11 mouse cellular contexts compared by ENCODE assay signal in genomic region chr7:97418717-97419116, GRCm38 (mm10). TPM values are rescaled to one million over a fixed set of nuclear protein-coding genes. Genes with fewer than 3 reads are reported as not detected.
DNase-seq lines count a peak whose midpoint lies in the region; ATAC-seq and TF ChIP-seq lines count a peak whose summit lies in the region.
"Had no signal": no experiment of that assay in that cellular context is flagged by ENCODE, and none has a peak within 500 bp of the region (broad histone marks: within the 10 kb centered on the region; RNA-seq: fewer than 3 reads in every experiment).

No protein-coding gene starts in this region.

- no peaks in the 10 kb centered on the region for H3K4me1 ChIP-seq in spleen, adult 2 months (ENCODE audit: control insufficient read depth, insufficient read depth, insufficient read length)
- no peaks in the 10 kb centered on the region for H3K4me1 ChIP-seq in forebrain, embryonic 11.5 days (replicated peaks; ENCODE audit: control insufficient read depth, insufficient read depth, low read length)
- peaks cover 5% of the 10 kb centered on the region; the same call in 1 of the 2 replicates for H3K4me1 ChIP-seq in neural tube, embryonic 15.5 days

- H3K27ac ChIP-seq in spleen, adult 2 months (ENCODE audit: insufficient read depth, low read length): 0 out of 2 replicates have a peak overlapping the region, but pooled peaks have one; percentile 17
- no peak overlapping the region for H3K27ac ChIP-seq in forebrain, embryonic 11.5 days (ENCODE audit: low read depth, low read length)
- no peak overlapping the region for H3K27ac ChIP-seq in neural tube, embryonic 15.5 days (replicated peaks)
- H3K27ac ChIP-seq: heart, embryonic 13.5 days had no signal

- no peaks in the 10 kb centered on the region for H3K9me3 ChIP-seq in forebrain, embryonic 11.5 days (ENCODE audit: control insufficient read depth, low read length)
- no peaks in the 10 kb centered on the region for H3K9me3 ChIP-seq in neural tube, embryonic 15.5 days (replicated peaks)
- H3K9me3 ChIP-seq: heart, embryonic 13.5 days; megakaryocyte, embryonic 14.5 days had no signal

- no peak overlapping the region for H3K9ac ChIP-seq in forebrain, embryonic 11.5 days (ENCODE audit: low read length)
- no peak overlapping the region for H3K9ac ChIP-seq in neural tube, embryonic 15.5 days (replicated peaks)
- H3K9ac ChIP-seq: heart, embryonic 13.5 days had no signal

- no peaks in the 10 kb centered on the region for H3K36me3 ChIP-seq in spleen, adult 2 months (ENCODE audit: control insufficient read depth, insufficient read depth, low read length)
- no peaks in the 10 kb centered on the region for H3K36me3 ChIP-seq in forebrain, embryonic 11.5 days (ENCODE audit: control insufficient read depth, insufficient read depth, low read length)
- H3K36me3 ChIP-seq in neural tube, embryonic 15.5 days: no peaks in the 10 kb centered on the region
- H3K36me3 ChIP-seq: heart, embryonic 13.5 days had no signal

- DNase-seq in heart, adult 11 months: peak; percentile 96
- no peak for DNase-seq in heart, postnatal 36 days
- no peak for DNase-seq in spleen, adult 2 months (ENCODE audit: low read depth in 1 of 2, low spot score in 2 of 2)
- DNase-seq in spleen, postnatal 10 days (ENCODE audit: low spot score in 2 of 2): no peak
- DNase-seq in kidney, postnatal 36 days: peak; percentile 48 to 59
- DNase-seq in forebrain, embryonic 11.5 days (ENCODE audit: low spot score): no peak
- DNase-seq in frontal cortex, postnatal 36 days (ENCODE audit: low spot score in 2 of 2): no peak

- intact Hi-C loops in heart, postnatal 36 days (cut with DNase I): no loop called here

- no peak overlapping the region for H3K4me2 ChIP-seq in forebrain, embryonic 11.5 days (ENCODE audit: low read depth, low read length, severe bottlenecking)
- H3K4me2 ChIP-seq in neural tube, embryonic 15.5 days: no peak overlapping the region
- H3K4me2 ChIP-seq: heart, embryonic 13.5 days had no signal

- no peak for TF ChIP-seq POLR2A in spleen, adult 2 months (IDR thresholded peaks at IDR 0.05; ENCODE audit: low read depth, low read length)

- TF ChIP-seq CTCF in spleen, adult 2 months (IDR thresholded peaks at IDR 0.05; ENCODE audit: extremely low read depth, insufficient read depth, insufficient read length, insufficient replicate concordance): no peak

- H3K27me3 ChIP-seq in spleen, adult 2 months (ENCODE audit: control insufficient read depth, insufficient read depth, low read length): no peaks in the 10 kb centered on the region
- no peaks in the 10 kb centered on the region for H3K27me3 ChIP-seq in forebrain, embryonic 11.5 days (ENCODE audit: control insufficient read depth, insufficient read depth, low read length)
- no peaks in the 10 kb centered on the region for H3K27me3 ChIP-seq in neural tube, embryonic 15.5 days (replicated peaks)
- H3K27me3 ChIP-seq: heart, embryonic 13.5 days had no signal

- H3K4me3 ChIP-seq in spleen, adult 2 months (ENCODE audit: extremely low read depth, insufficient read depth, insufficient read length): no peak overlapping the region
- H3K4me3 ChIP-seq in forebrain, embryonic 11.5 days (ENCODE audit: low read depth, low read length): no peak overlapping the region
- H3K4me3 ChIP-seq in neural tube, embryonic 15.5 days (replicated peaks): no peak overlapping the region
- H3K4me3 ChIP-seq: heart, embryonic 13.5 days; megakaryocyte, embryonic 14.5 days had no signal

- ATAC-seq in forebrain, embryonic 11.5 days (replicated peaks; ENCODE audit: low FRiP score): no peak
- no peak for ATAC-seq in neural tube, embryonic 15.5 days (ENCODE audit: low FRiP score)

- 80% methylated on average over 5 of the region's 5 CpGs for WGBS in spleen, adult 2 months
- WGBS in forebrain, embryonic 11.5 days: 72% methylated on average over 5 of the region's 5 CpGs
- WGBS in neural tube, embryonic 15.5 days: 70% methylated on average over 5 of the region's 5 CpGs

RNA-seq across cellular contexts. Expression of gene Thrsp, which starts 1.2 kb away (rescaled TPM):
- 10 to 100 TPM; 43.7 to 50.9 TPM for total RNA-seq in heart, postnatal 36 days (2021)
- 4.4 and 4.8 TPM in 2 replicates for polyA plus RNA-seq in spleen, adult 2 months (2012; rRNA removed)
- polyA plus RNA-seq in forebrain, embryonic 11.5 days (2014; fragmentation: Nextera tagmentation; extraction: Ambion mirVana): 0.28 TPM in 1 of 2 replicates, not detected in the other
- 1.5 and 2.1 TPM in 2 replicates for polyA plus RNA-seq in neural tube, embryonic 15.5 days (2015; fragmentation: Nextera tagmentation; extraction: Ambion mirVana)
- polyA plus RNA-seq: embryonic facial prominence, embryonic 11.5 days had no signal

RNA-seq across cellular contexts. Expression of gene Ndufc2, which starts 18.9 kb away (rescaled TPM):
- total RNA-seq in heart, postnatal 36 days (2021): 100 to 1,000 TPM; 475 to 537 TPM
- 46.4 and 67.0 TPM in 2 replicates for polyA plus RNA-seq in spleen, adult 2 months (2012; rRNA removed)
- 307 and 339 TPM in 2 replicates for polyA plus RNA-seq in forebrain, embryonic 11.5 days (2014; fragmentation: Nextera tagmentation; extraction: Ambion mirVana)
- polyA plus RNA-seq in neural tube, embryonic 15.5 days (2015; fragmentation: Nextera tagmentation; extraction: Ambion mirVana): 469 and 526 TPM in 2 replicates

RNA-seq across cellular contexts. Expression of gene Kctd14, which starts 32.4 kb away (rescaled TPM):
- not detected for total RNA-seq in heart, postnatal 36 days (2021)
- 5.1 and 6.5 TPM in 2 replicates for polyA plus RNA-seq in spleen, adult 2 months (2012; rRNA removed)
- polyA plus RNA-seq in forebrain, embryonic 11.5 days (2014; fragmentation: Nextera tagmentation; extraction: Ambion mirVana): 0.87 and 1.3 TPM in 2 replicates
- 2.1 and 3.0 TPM in 2 replicates for polyA plus RNA-seq in neural tube, embryonic 15.5 days (2015; fragmentation: Nextera tagmentation; extraction: Ambion mirVana)

RNA-seq across cellular contexts. Expression of gene Alg8, which starts 47.3 kb away (rescaled TPM):
- total RNA-seq in heart, postnatal 36 days (2021): 1 to 10 TPM; 4.2 to 4.7 TPM
- 7.4 and 9.0 TPM in 2 replicates for polyA plus RNA-seq in spleen, adult 2 months (2012; rRNA removed)
- 44.1 and 44.6 TPM in 2 replicates for polyA plus RNA-seq in forebrain, embryonic 11.5 days (2014; fragmentation: Nextera tagmentation; extraction: Ambion mirVana)
- polyA plus RNA-seq in neural tube, embryonic 15.5 days (2015; fragmentation: Nextera tagmentation; extraction: Ambion mirVana): 12.8 and 19.4 TPM in 2 replicates

Comparison
In these comparisons a context has a peak if more than half of its experiments do, and no peak if none do; other contexts are left out.
1. DNase-seq: peak in heart, adult 11 months (single experiment) and kidney, postnatal 36 days (2 of 2); none in heart, postnatal 36 days (0 of 2), spleen, adult 2 months (0 of 2), spleen, postnatal 10 days (0 of 2), forebrain, embryonic 11.5 days (single experiment) and frontal cortex, postnatal 36 days (0 of 2).